Mouse (Mus musculus): ENCODE data around the gene Rragb.

The Rragb gene

DNA sequence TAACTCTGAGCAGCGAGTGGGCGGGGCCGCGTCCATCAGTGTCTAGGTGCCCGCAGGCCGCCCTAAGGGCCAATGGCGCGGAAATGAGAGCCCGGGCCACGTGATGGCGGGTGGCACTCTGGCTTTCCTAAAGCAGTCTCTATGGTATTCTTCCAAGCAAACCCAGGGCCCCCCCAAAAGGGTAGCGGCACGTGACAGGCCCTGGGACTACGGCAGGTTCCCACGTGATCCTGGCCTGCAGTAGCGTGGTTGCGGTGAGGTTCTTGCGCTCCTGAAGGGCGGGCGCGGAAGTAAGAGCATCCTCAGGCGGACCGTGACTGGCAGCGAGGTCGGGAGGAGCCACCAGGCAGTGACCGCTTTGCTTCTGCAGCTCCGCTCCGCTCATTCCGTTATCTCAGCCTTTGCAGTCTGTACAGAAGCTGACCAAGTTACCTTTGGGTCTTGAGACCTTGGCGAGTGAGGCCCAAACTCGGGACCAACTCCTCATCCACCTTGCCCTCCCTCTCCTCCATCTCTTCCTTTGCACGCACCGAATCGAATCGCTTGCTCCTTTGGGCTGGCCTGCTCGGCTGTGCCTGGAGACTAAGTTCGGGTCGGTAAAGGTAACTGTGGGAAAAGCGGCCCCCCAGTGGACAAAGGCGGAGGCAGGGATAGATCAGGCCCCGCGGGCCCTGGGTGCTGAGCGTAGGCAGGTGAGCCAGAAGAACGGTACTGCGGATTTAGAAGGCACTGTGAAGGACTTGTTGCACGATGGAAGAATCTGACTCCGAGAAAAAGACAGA lies at the start of gene Rragb:
Gene Rragb (plus strand): TSS at position 248 of the 782 bp plus-strand sequence.
- peak; percentile 78 for DNase-seq (ENCODE audit: low read depth, low spot score)

DNA sequence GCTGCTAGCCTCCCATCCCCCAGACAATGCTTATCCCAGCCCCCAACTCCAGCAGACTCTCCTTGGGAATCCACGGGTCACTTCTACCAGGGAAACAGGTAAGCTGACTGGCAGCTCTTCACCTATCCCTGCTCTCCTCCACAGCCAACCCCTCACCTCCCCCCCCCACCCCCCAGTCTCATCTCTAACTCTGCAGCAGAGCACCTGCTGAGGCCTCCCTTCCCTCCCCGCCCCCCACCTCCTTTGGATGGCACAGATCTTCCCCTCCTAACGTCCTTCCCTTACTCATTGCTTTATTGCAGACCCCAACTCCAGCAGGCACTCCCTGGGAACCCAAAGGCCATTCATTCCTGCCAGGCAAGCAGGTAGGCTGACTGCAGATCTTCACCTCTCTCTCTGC lies 21.3 kb upstream of the Rragb start, which contains the start of gene Foxr2:
Gene Foxr2 (plus strand): TSS at position 301 of the 400 bp plus-strand sequence.
- DNase-seq (ENCODE audit: low read depth, low spot score), result no peak

DNA sequence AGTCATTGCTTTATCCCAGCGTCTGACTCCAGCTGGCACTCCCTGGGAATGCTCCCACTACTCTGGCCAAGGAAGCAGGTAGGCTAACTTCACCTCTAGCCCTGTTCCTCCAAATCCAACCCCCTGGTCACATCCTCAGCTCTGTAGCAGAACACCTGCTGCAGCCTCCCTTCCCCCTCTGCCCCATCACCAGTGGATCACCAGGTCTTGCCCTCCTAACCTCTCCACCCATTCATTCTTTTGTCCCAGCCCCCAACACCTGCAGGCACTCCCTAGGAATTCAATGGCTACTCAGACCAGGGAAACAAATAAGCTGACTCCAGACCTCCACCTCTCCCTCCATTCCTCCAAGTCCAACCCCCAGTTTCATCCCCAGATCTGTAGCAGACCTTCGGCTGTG lies 20.8 kb upstream of the Rragb start:
- DNase-seq (ENCODE audit: low read depth, low spot score), result no peak

DNA sequence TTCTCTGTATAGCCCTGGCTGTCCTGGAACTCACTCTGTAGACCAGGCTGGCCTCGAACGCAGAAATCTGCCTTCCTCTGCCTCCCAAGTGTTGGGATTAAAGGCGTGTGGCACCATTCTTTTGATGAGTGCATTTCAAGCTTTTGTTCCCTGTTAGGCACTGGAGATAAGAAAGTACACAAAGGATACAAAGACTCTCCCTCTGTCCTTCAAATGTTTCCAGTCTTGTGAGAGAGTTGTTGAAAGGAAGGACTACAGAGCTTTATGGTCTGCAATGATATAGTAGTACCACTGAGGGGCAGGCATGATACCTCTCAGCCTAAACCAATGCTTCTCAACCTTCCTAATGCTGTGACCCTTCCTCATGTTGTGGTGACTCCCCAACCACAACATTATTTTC lies 2.9 kb downstream of the Rragb start:
- DNase-seq (ENCODE audit: low read depth, low spot score), result no peak

DNA sequence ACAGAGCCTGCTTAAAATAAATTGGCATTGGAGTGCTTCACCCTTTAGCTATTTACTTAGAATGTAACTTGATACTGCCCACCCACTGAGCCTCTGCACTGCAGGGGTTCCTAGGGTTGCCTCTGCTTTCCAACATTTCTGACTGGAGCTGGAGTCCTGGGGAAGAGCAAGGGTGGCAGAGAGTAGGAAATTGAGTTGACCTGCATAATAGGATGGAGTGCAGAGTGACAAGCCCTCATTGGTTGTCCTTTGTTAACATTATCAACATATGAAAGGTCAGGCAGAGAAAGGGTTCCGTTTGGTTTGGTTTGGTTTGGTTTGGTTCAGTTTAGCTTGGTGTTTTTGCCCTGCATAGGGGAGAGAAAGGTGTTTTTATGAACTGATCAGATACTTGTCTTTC lies 12.0 kb downstream of the Rragb start:
- peak; percentile 10 for DNase-seq (ENCODE audit: low read depth, low spot score)

DNA sequence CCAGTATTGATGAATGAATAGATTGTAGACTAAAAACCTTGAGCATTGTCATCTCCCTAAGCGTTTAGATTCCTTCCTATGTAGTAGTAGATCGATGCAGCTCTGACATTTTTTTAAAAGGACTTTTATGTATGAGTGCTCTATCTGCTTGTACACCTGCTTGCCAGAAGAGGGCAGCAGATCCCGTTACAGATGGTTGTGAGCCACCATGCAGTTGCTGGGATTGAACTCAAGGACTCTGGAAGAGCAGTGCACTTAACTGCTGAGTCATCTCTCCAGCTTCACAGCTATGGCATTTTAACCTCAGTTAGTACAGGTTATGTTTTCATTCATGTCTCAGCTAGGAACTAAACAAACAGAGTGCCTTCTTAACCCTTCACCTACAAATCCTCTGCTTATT lies 15.5 kb downstream of the Rragb start:
- DNase-seq (ENCODE audit: low read depth, low spot score), result peak; percentile 27

DNA sequence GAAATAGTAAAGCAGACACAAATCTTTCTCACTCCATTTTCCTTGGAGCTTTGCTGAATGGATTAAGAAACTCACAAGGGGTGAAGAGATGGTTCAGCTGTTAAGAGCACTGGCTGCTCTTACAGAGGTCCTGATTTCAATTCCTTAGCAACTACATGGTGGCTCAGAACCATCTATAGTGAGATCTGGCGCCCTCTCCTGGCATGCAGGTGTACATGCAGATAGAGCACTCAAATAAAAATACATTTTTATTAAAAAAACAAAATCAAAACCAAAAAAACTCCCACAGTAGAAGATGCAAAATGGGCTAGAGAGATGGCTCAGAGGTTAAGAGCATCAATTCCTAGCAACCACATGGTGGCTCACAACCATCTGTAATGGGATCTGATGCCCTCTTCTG lies 35.0 kb downstream of the Rragb start:
- DNase-seq (ENCODE audit: low read depth, low spot score), result peak; percentile 12

DNA sequence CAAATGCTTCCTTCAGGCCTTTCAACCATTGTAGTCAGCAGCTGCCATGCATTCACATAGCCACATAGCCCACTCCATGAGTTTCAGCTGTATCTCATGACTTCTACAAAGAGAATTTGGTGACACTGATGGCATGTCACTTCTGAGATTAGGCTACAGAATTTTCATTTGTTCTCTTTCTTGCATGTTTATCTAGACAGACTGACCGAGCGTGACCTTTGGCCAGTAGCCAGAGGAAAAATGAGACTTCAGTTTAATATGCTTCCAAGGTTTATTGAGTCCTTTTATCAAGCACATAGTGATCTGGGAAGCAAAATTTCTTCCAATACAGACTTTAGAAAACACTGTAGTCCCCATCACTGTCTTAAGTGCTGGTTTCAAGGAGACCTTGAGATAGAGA lies 42.4 kb downstream of the Rragb start:
- DNase-seq (ENCODE audit: low read depth, low spot score), result no peak

DNA sequence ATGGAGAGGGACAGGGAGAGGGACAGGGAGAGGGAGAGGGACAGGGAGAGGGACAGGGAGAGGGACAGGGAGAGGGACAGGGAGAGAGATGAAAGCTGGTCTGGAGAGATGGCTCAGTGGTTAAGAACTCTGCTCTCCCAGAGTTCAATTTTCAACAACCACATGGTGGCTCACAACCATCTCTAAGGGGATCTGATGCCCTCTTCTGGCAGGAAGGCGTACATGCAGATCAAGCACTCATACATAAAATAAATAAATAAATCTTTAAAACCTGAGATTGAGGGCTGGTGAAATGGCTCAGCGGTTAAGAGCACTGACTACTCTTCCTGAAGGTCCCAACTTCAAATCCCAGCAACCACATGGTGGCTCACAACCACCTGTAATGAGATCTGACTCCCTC lies 59.4 kb downstream of the Rragb start:
- DNase-seq (ENCODE audit: low read depth, low spot score), result peak; percentile 16

DNA sequence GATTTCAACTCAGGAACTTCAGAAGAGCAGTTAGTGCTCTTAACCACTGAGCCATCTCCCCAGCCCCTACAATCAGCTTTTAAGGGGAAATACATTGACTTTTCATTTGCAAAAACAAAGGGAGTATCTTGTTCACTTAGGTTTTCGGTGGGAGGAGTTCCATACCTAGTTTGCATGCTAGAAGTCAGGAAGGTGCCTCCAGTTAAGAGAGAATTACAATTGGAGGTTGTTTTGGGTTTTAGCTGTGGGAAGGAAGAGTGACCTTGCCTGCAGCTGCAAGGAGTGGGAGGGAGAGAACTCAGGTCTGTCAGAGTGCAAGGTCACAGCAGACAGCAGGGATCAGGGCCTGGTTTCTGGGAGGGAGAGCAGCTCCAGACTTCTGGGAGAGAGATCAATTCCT lies 71.3 kb downstream of the Rragb start:
- no peak for DNase-seq (ENCODE audit: low read depth, low spot score)
